Mouse (Mus musculus): ENCODE measurements around the gene Rnf5. TPM values are rescaled to one million over a fixed set of nuclear protein-coding genes. Genes with fewer than 3 reads are reported as not detected.

Gene Rnf5
- polyA plus RNA-seq, 1 experiment from 2014 or later = 106 TPM

DNA sequence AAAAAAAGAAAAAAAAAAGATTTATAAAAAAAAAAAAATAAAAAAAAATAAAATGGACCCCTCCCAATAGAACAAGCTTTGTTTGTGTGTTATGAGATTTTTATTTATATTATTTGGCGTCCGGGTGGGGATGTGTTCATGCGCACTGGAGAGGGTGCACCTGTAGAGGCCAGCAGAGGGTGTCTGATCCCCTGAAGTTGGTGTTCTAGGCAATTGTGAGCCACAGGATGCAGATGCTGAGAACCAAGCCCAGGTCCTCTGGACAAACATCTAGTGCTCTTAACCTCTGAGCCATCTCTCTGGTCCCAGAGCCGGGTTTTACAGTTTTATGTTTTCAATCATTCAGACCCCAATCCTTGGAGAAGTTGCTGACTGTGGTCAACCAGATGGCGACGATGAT, 43.1 kb downstream of the Rnf5 start:
- Histone ChIP-seq H3K4me2 (no peak overlapping the region), H3K9me3 (no peaks in the 10 kb centered on the region), H3K36me3 (no peaks in the 10 kb centered on the region), H3K4me3 (no peak overlapping the region), H3K9ac (no peak overlapping the region), H3K27me3 (replicated peaks) (no peaks in the 10 kb centered on the region; the same call in 1 of the 2 replicates), H3K4me1 (peaks cover 15% of the 10 kb centered on the region), H3K27ac (replicated peaks) (no peak overlapping the region)
- WGBS = 83% methylated on average over 6 of the region's 6 CpGs
- no peak for ATAC-seq (ENCODE audit: extremely low read depth, insufficient number of reproducible peaks, low FRiP score, low TSS enrichment)

DNA sequence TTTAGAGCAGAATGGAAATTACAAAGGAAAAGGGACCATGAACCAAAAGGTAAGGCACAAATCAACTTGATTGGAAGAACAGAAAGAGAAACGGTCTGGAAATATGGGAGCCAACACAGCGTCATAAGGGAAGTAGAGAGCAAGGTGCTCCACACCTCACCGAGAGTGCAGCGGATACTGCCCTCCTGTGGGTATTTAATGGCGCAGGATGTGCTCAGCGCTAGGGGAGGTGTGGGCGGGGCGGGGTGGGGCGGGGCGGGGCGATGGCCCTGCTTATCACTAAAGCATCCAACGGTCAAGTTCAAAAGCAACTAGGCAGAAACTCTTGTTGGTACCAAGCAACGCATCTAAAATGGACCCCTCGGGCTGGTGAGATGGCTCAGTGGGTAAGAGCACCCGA, 43.6 kb downstream of the Rnf5 start:
- H3K9me3 ChIP-seq = no peaks in the 10 kb centered on the region
- 18% methylated on average over 15 of the region's 15 CpGs for WGBS
- H3K27ac ChIP-seq (replicated peaks) = no peak overlapping the region
- H3K4me2 ChIP-seq = no peak overlapping the region
- H3K9ac ChIP-seq = no peak overlapping the region
- H3K36me3 ChIP-seq = no peaks in the 10 kb centered on the region
- H3K4me1 ChIP-seq = peaks cover 12% of the 10 kb centered on the region
- H3K4me3 ChIP-seq = no peak overlapping the region
- no peaks in the 10 kb centered on the region; the same call in 1 of the 2 replicates for H3K27me3 ChIP-seq (replicated peaks)
- ATAC-seq (ENCODE audit: extremely low read depth, insufficient number of reproducible peaks, low FRiP score, low TSS enrichment) = no peak

DNA sequence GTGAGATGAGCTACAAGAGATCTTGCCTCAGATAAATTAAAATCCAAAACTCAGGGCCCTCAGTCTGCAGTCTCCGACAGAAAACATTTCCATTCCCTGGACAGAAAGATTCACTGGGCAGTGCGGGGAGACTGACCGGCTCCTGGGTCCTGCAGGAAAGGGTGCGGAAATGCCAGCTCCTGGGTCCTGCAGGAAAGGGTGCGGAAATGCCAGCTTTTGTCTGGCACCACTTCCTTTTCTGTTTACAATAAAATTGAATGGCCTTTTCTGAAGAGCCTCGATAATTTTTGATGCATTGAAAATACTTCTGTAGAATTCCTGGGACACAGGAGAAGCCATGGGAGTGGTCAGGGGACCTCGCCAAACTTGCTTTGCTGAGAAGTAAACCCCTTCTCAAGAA, 44.4 kb downstream of the Rnf5 start:
- H3K27ac ChIP-seq (replicated peaks) = no peak overlapping the region
- WGBS = 78% methylated on average over 7 of the region's 7 CpGs
- H3K4me1 ChIP-seq = peaks cover 4% of the 10 kb centered on the region
- no peak overlapping the region for H3K4me3 ChIP-seq
- no peak overlapping the region for H3K9ac ChIP-seq
- no peaks in the 10 kb centered on the region; the same call in 1 of the 2 replicates for H3K27me3 ChIP-seq (replicated peaks)
- H3K9me3 ChIP-seq = no peaks in the 10 kb centered on the region
- H3K36me3 ChIP-seq = no peaks in the 10 kb centered on the region
- no peak overlapping the region for H3K4me2 ChIP-seq
- ATAC-seq (ENCODE audit: extremely low read depth, insufficient number of reproducible peaks, low FRiP score, low TSS enrichment) = no peak

DNA sequence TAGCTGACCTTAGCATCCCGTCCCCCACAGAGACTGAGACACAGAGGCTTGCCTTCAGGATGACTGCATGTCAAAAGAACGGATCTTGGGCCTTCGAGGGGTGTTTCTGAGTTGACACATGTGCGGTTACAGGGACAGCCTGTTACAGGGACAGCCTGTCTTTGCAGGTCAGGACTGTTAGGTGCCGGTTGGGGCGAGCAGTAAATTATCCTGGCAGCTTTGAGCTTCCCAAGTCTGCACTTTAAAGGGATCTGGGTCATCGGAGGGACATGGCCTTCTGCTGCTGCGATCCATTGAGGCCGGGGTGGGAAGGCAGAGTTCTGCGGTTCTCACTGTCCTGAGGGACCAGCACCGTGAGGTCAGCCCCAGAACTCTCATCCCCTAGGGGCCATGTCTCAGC, 46.1 kb downstream of the Rnf5 start:
- Histone ChIP-seq H3K27me3 (replicated peaks) (no peaks in the 10 kb centered on the region; the same call in 1 of the 2 replicates), H3K9ac (no peak overlapping the region), H3K4me3 (no peak overlapping the region), H3K4me2 (no peak overlapping the region), H3K27ac (replicated peaks) (no peak overlapping the region), H3K4me1 (no peaks in the 10 kb centered on the region), H3K9me3 (no peaks in the 10 kb centered on the region), H3K36me3 (no peaks in the 10 kb centered on the region)
- WGBS = 78% methylated on average over 11 of the region's 11 CpGs
- ATAC-seq (ENCODE audit: extremely low read depth, insufficient number of reproducible peaks, low FRiP score, low TSS enrichment) = no peak

DNA sequence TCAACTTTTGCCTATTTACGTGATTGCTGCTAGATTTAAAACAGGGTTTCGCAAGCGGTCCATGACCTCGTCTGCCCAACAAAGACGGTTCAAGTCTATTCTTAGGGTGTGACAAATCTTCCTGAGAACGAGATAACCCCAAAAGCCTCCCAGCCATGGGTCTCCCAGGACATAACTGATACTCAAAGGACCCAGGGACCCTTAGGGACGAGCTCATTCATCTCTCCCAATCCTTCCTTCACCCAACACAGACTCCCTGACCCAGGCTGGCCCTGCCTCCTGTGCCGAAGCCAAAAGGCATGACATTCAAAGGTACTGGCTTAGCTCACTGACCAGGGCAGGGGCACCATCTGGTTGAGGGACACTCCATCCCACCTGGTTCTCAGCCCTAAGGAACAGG, 47.1 kb downstream of the Rnf5 start:
- Histone ChIP-seq H3K4me1 (no peaks in the 10 kb centered on the region), H3K27ac (replicated peaks) (no peak overlapping the region), H3K9ac (no peak overlapping the region), H3K9me3 (no peaks in the 10 kb centered on the region), H3K4me2 (no peak overlapping the region), H3K4me3 (no peak overlapping the region), H3K36me3 (no peaks in the 10 kb centered on the region), H3K27me3 (replicated peaks) (no peaks in the 10 kb centered on the region; the same call in 1 of the 2 replicates)
- 63% methylated on average over 8 of the region's 8 CpGs for WGBS
- no peak for ATAC-seq (ENCODE audit: extremely low read depth, insufficient number of reproducible peaks, low FRiP score, low TSS enrichment)

DNA sequence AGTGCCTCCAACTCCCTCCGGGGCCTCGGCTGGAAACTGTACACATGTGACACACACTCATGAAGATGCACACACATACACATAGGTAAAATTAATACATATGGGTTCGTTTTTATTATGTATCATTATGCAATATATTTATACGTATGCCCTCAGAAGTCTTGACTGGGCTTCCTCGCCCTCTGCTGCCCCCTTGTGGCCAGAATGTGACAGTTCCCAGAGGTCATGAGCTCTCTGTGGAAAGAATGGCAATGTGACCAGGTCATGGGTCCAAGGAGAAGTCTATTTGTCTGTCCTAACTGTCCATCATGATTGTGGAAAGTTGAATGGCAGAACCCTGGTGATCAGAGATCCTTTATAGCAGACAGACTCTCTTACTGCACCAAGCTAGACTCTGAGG, 48.0 kb downstream of the Rnf5 start:
- H3K27ac ChIP-seq (replicated peaks) = no peak overlapping the region
- no peak overlapping the region for H3K4me3 ChIP-seq
- WGBS = 20% methylated on average over 5 of the region's 5 CpGs
- H3K4me2 ChIP-seq = no peak overlapping the region
- no peaks in the 10 kb centered on the region for H3K4me1 ChIP-seq
- H3K9ac ChIP-seq = no peak overlapping the region
- no peak for ATAC-seq (ENCODE audit: extremely low read depth, insufficient number of reproducible peaks, low FRiP score, low TSS enrichment)
- no peaks in the 10 kb centered on the region for H3K9me3 ChIP-seq
- H3K36me3 ChIP-seq = no peaks in the 10 kb centered on the region
- H3K27me3 ChIP-seq (replicated peaks) = no peaks in the 10 kb centered on the region; the same call in 1 of the 2 replicates

Other genes with a start within 250 kb of the Rnf5 start
- gene Btnl2, start 248.9 kb downstream of the Rnf5 start, polyA plus RNA-seq (2015; fragmentation: Nextera tagmentation; extraction: Ambion mirVana) = not detected in 2 replicates
- not detected in 2 replicates for gene Btnl1, start 226.6 kb downstream of the Rnf5 start, polyA plus RNA-seq (2015; fragmentation: Nextera tagmentation; extraction: Ambion mirVana)
- 0.19 TPM in 1 of 2 replicates, not detected in the other for gene BC051142, start 204.9 kb downstream of the Rnf5 start, polyA plus RNA-seq (2015; fragmentation: Nextera tagmentation; extraction: Ambion mirVana)
- not detected in 2 replicates for gene Btnl4, start 126.4 kb downstream of the Rnf5 start, polyA plus RNA-seq (2015; fragmentation: Nextera tagmentation; extraction: Ambion mirVana)
- gene Btnl6, start 86.3 kb downstream of the Rnf5 start, polyA plus RNA-seq (2015; fragmentation: Nextera tagmentation; extraction: Ambion mirVana) = not detected in 2 replicates
- gene Notch4, start 39.4 kb downstream of the Rnf5 start, polyA plus RNA-seq (2015; fragmentation: Nextera tagmentation; extraction: Ambion mirVana) = 5.5 and 7.0 TPM in 2 replicates
- 6.8 and 7.0 TPM in 2 replicates for gene Gpsm3, start 13.9 kb downstream of the Rnf5 start, polyA plus RNA-seq (2015; fragmentation: Nextera tagmentation; extraction: Ambion mirVana)
- 7.0 and 7.3 TPM in 2 replicates for gene Pbx2, start 12.4 kb downstream of the Rnf5 start, polyA plus RNA-seq (2015; fragmentation: Nextera tagmentation; extraction: Ambion mirVana)
- 3.7 and 4.0 TPM in 2 replicates for gene Ager, start 5.8 kb downstream of the Rnf5 start, polyA plus RNA-seq (2015; fragmentation: Nextera tagmentation; extraction: Ambion mirVana)
- gene Agpat1, start 572 bp upstream of the Rnf5 start, polyA plus RNA-seq (2015; fragmentation: Nextera tagmentation; extraction: Ambion mirVana) = 53.6 and 54.2 TPM in 2 replicates
- 1.0 and 1.2 TPM in 2 replicates for gene Egfl8, start 12.3 kb upstream of the Rnf5 start, polyA plus RNA-seq (2015; fragmentation: Nextera tagmentation; extraction: Ambion mirVana)
- gene Ppt2, start 24.8 kb upstream of the Rnf5 start, polyA plus RNA-seq (2015; fragmentation: Nextera tagmentation; extraction: Ambion mirVana) = 26.1 and 27.6 TPM in 2 replicates
- gene Prrt1, start 25.8 kb upstream of the Rnf5 start, polyA plus RNA-seq (2015; fragmentation: Nextera tagmentation; extraction: Ambion mirVana) = 0.15 and 0.31 TPM in 2 replicates
- gene Fkbpl, start 41.1 kb upstream of the Rnf5 start, polyA plus RNA-seq (2015; fragmentation: Nextera tagmentation; extraction: Ambion mirVana) = 10.4 and 10.7 TPM in 2 replicates
- gene Atf6b, start 43.5 kb upstream of the Rnf5 start, polyA plus RNA-seq (2015; fragmentation: Nextera tagmentation; extraction: Ambion mirVana) = 56.1 and 56.2 TPM in 2 replicates
- 1.3 and 1.4 TPM in 2 replicates for gene Tnxb, start 66.8 kb upstream of the Rnf5 start, polyA plus RNA-seq (2015; fragmentation: Nextera tagmentation; extraction: Ambion mirVana)
- 0.11 and 0.21 TPM in 2 replicates for gene C4b, start 140.2 kb upstream of the Rnf5 start, polyA plus RNA-seq (2015; fragmentation: Nextera tagmentation; extraction: Ambion mirVana)
- not detected in 2 replicates for gene Cyp21a1, start 200.9 kb upstream of the Rnf5 start, polyA plus RNA-seq (2015; fragmentation: Nextera tagmentation; extraction: Ambion mirVana)
- gene Stk19, start 233.3 kb upstream of the Rnf5 start, polyA plus RNA-seq (2015; fragmentation: Nextera tagmentation; extraction: Ambion mirVana) = 17.4 and 18.3 TPM in 2 replicates
- 32.3 and 34.9 TPM in 2 replicates for gene Dxo, start 233.3 kb upstream of the Rnf5 start, polyA plus RNA-seq (2015; fragmentation: Nextera tagmentation; extraction: Ambion mirVana)
- 27.3 and 30.6 TPM in 2 replicates for gene Skiv2l, start 246.5 kb upstream of the Rnf5 start, polyA plus RNA-seq (2015; fragmentation: Nextera tagmentation; extraction: Ambion mirVana)
- gene Nelfe, start 246.7 kb upstream of the Rnf5 start, polyA plus RNA-seq (2015; fragmentation: Nextera tagmentation; extraction: Ambion mirVana) = 68.5 and 70.9 TPM in 2 replicates

Data from heart, embryonic 13.5 days (tissue).